Mouse (Mus musculus): ENCODE data around the gene Gm9573.

Gm9573 gene

GRCm38 (mm10) chr17:35594456-35594855, 32.0 kb downstream of the Gm9573 start:
- no peak for DNase-seq (ENCODE audit: low read depth)

DNA sequence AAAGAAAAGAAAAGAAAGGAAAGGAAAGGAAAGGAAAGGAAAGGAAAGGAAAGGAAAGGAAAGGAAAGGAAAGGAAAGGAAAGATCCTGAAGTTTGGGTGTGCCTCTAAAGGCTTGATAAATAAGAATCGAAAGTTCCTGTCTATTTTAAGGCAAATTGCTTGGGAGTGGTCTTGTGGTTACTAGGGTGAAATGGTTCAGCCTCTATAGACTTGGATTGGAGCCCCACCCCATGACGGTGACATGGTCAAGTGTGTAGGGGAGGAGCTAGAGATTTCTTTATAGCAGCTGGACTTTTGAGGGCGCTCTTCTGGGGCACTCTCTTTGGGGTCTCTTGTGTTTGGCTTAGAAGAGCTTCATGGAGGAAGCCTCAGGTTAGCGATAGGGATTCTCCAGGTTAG, 32.7 kb downstream of the Gm9573 start:
- peak; percentile 37 for DNase-seq (ENCODE audit: low read depth)

GRCm38 (mm10) chr17:35592131-35592530, 34.3 kb downstream of the Gm9573 start:
- no peak for DNase-seq (ENCODE audit: low read depth)

DNA sequence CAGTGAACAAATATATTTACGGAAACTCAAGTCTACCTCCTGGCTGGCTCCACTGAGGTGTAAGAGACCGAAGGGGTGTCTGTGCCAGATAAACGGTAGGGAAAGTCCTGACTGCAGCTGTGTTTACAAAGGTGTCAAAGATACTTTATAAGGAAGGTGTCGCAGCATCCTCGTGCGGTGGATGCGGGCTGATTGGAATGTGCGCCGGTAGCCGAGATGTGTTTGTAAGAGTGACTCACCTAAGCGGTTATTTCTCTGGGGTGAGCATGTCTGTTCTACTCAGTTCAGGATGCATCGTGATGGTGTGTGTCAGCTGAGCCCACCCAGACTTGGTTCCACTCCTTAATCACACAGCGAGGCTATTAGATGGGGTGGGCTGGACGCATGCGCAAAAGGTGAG, 34.7 kb downstream of the Gm9573 start:
- DNase-seq (ENCODE audit: low read depth): peak; percentile 77

DNA sequence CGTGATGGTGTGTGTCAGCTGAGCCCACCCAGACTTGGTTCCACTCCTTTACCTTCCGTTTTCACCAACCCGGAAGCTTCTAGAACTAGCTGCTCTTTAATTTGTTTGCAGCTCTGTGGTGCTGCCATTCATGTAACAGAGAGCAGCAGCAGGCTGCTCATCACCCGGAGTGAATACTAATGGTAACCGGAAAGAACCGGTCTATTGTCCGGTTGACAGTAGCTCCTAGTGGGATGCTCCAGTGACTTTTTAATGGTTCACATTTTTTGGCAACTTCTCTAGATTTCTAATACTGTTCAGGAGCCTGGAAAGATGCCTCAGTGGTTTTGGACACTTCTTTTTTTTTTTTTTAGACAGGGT, 35.2 kb downstream of the Gm9573 start:
- DNase-seq (ENCODE audit: low read depth): no peak

- DNase-seq (ENCODE audit: low read depth): peak; percentile 98
Measured at GRCm38 (mm10) chr17:35590410-35591218, 35.8 kb downstream of the Gm9573 start.

DNA sequence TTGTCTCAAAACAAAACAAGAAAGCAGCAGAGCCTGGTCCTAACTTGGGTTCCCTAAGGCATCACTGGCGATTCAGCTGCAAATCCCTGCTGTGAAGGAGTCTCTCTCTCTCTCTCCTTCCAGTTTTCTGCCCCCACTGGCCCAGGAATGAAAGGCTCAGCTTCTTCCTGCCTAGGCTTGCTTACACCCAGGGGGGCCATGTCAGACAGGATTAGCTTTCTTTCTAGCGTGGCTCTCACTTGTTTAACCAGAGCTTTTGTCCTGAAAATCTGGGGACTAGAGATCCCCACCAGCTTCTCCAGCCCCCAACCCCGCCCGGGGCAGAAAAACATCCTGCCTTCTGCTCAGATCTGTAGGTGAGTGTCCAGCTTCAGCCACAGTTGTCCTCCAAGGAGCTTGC, 38.0 kb downstream of the Gm9573 start:
- peak; percentile 32 for DNase-seq (ENCODE audit: low read depth)

DNA sequence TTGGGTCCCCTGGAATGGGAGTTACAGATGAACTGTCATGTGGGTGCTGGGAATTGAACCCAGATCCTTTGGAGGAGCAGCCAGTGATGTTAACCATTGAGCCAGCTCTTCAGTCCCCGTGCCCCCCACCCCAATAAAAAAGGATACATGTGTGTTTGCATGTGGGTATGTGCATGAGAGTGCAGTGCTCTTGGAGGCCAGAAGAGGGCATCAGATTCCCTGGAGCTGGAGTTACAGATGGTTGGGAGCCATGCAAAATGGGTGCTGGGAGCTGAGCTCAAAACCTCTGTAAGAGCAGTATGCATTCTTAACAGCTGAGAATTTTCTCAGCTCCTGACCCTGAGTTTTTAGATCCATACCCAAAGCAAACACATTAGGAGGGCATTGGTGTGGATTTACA, 39.1 kb downstream of the Gm9573 start:
- no peak for DNase-seq (ENCODE audit: low read depth)

DNA sequence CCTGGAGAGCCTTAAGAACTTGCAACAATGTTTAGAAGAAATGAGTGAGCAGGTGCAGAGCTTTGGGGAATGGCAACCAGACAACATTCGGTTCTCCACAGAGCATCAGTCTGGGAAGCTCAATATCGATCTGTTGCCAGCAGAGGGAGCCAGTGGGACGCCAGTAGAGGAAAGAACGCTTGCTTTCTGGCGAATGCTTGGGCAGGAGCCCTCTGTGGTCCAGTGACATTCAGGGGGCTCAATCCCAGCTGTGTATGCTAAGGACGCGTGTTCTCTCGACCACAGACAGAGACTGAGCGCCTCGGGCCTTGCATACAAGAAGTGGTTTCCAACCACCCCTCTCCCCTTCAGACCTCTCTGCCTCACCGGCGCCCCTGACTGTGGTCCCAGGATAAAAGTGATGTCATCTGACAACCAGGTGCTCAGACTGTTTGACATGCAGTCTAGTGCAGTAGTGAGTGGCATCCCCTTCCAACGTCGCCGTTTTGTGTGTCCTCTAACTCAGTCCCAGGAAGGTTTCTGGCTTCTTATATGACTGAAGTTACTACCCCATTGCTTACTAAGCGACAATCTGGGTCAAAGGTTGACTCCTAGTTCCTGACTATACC, 42.0 kb downstream of the Gm9573 start:
- peak; percentile 94 for DNase-seq (ENCODE audit: low read depth)

- DNase-seq (ENCODE audit: low read depth): peak; percentile 62
Measured at GRCm38 (mm10) chr17:35582900-35583299, 43.5 kb downstream of the Gm9573 start.

- DNase-seq (ENCODE audit: low read depth): peak; percentile 96
Measured at GRCm38 (mm10) chr17:35578211-35578610, 48.2 kb downstream of the Gm9573 start.

GRCm38 (mm10) chr17:35571477-35571876, 55.0 kb downstream of the Gm9573 start:
- no peak for DNase-seq (ENCODE audit: low read depth)

DNA sequence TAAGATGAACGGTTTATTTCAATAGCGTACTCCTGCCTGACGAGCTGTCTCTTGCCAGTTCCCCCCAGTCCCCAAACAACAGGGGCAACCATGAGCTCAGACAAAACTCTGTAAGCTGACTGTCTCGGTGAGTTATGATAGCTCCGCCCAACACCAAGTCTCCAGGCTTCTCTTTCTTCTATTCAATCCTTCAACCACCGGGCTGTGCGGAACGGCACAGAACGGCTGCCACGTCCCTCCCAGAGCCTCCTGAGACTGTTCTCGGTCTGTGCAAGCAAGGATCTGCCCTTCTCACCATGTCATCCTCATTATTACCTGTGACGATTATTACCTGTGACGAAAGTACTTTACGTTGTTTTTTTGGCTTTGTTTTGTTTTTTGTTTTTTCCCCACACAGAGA, 55.6 kb downstream of the Gm9573 start:
- no peak for DNase-seq (ENCODE audit: low read depth)

DNA sequence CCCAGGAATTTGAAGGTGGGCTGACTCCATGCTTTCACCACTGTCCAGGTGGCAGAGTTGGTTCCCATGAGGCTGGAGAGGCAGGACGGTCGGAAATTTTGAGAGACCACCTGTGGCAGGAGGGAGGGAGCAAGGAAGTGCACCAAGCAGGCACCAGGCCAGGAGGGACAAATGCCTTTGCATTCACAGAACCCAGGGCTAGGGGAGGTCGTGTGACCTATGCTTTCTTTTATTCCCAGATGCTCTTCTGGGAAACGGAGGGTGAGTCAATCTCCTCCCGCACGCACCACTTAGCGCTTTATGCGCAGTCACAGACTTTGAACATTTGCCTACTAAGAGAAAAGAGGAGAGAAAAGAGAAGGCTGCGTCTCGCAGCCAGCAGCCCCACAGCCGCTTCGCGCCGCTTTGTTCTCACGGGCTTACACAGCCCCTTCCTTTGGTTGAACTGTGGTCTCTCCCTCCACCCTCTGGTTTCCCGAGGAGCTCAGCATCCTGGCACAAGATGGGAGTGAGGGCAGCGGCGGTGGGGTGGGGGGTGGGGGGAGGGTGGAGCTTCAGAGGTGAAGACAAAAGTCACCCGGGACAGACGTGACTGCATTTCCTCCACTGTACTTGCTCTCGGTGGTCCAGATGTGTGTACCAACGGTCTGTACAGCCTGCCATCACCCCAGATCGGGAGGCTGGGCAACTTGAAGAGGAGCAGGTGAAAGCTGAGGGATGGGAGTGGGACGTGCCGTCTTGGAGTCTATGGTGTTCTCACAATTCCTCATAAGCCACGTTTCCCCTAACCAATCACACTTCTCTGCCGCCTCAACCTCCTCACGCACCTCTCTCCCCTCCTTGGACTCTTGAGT, 57.1 kb downstream of the Gm9573 start:
- DNase-seq (ENCODE audit: low read depth): no peak

Data from NIH3T3 (cell line).